Mouse (Mus musculus) heart, adult 2 months (tissue): ENCODE measurements at regions not wholly inside any gene's neighbourhood (a gene's known extent, or its start where the extent isn't known, plus 50 kb on each side); places are given as distances from the start of the nearest gene placed in this dataset.

Source experiments
- CTCF ChIP-seq: fragments of 200-600 bp; IDR thresholded peaks from 2 replicates; pipeline ENCODE4 v1.8.1; 2022; ENCODE audit warnings: antibody characterized with exemption, mild to moderate bottlenecking, moderate library complexity
- EP300 ChIP-seq: fragments of 200-500 bp; IDR thresholded peaks from 2 replicates; pipeline ENCODE4 v1.6.1; 2011; ENCODE audit warnings: low read depth, low read length, control low read depth; ENCODE audit not compliant: insufficient read depth
- POLR2A ChIP-seq: fragments of 200-500 bp; IDR thresholded peaks from 2 replicates; pipeline ENCODE4 v1.6.1; 2011; ENCODE audit warnings: mild to moderate bottlenecking, low read depth, low read length, control low read depth; ENCODE audit not compliant: insufficient read depth

DNA sequence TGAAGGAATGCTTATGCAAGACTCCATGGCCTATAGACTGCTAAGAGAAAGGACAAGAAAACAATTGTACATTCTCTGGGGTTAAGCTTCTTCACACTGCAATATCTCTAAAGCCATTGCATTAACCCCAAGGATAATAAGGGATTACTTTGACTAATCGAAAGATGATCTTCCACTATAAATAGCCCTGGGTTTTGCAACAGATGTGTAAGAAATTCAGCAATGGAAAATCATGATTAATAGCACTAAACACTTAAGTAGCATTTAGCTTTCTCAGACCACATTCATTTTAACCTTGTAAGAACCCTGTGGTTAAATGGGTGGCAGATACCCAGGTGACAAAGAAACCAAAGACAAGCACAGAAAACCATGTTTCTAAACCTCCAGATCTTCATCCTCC lies 71.1 kb upstream of the Far2 start:
- TF ChIP-seq CTCF: no peak
- no peak for TF ChIP-seq POLR2A
- no peak for TF ChIP-seq EP300
